Mouse (Mus musculus): ENCODE measurements around the gene Actr1a.

- no peak for TF ChIP-seq GATA1 (IDR thresholded peaks at IDR 0.05; ENCODE audit: borderline replicate concordance, low read length)
- TF ChIP-seq FLI1 (IDR thresholded peaks at IDR 0.05; ENCODE audit: low read length): no peak
Observed at GRCm38 (mm10) chr19:46397436-46398001, 2.0 kb upstream of the Actr1a start.
